Mouse (Mus musculus) cerebellum, adult 2 months (tissue): ENCODE measurements around the gene Bckdhb.

Experiments used
- CTCF ChIP-seq: fragments of 200-500 bp; IDR thresholded peaks from 2 replicates; pipeline ENCODE4 v1.5.1; 2011; ENCODE audit warnings: low read depth, mild to moderate bottlenecking, control low read depth, low read length, moderate library complexity, borderline replicate concordance; ENCODE audit not compliant: insufficient read depth
- POLR2A ChIP-seq: fragments of 200-500 bp; IDR thresholded peaks from 2 replicates; pipeline ENCODE4 v1.6.1; 2011; ENCODE audit warnings: low read length, control low read depth, borderline replicate concordance; ENCODE audit not compliant: insufficient read depth

DNA sequence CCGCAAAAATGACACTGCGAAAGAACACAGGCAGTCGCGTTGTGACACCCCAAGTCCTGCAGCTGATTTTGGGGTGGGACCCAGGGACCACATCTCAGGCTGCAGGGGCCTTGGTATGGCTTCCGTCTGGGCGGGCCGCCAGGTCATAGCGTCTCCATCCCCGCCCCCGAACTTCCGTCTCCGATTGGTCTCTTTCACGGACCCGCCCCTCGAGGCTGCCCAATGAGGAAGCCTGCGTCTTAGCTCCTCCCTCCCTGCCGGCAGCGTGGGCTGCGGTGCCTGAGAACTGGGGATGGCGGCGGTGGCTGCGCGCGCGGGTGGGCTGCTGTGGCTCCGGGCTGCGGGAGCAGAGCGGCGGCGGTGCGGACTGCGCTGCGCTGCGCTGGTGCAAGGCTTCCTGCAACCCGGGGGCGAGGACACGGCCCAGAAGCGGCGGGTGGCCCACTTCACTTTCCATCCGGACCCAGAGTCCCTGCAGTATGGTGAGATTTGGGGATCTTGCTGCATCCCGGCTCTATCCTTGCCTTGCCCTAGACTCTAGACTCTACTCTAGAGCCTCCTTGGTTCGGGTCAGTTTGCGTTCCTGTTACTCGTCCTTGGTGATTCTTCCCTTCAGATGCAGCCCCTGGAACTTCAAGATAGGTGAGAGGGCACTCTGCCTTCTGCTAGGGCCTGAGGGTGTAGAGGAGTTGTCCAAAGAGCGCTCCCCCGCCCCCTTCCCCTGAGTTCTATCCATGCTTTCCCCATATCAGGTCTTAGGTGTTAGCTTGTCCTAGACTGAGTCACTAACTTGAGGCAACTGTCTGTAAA, at the start of gene Bckdhb:
- TF ChIP-seq CTCF (no peak), POLR2A (peak; percentile 75)
